Mouse (Mus musculus): ENCODE measurements around the gene Dio3. TPM values are rescaled to one million over a fixed set of nuclear protein-coding genes. Genes with fewer than 3 reads are reported as not detected.

The Dio3 gene
- total RNA-seq, 4 experiments from 2014 or later: 1.4 to 3.4 (median 2.2) TPM

DNA sequence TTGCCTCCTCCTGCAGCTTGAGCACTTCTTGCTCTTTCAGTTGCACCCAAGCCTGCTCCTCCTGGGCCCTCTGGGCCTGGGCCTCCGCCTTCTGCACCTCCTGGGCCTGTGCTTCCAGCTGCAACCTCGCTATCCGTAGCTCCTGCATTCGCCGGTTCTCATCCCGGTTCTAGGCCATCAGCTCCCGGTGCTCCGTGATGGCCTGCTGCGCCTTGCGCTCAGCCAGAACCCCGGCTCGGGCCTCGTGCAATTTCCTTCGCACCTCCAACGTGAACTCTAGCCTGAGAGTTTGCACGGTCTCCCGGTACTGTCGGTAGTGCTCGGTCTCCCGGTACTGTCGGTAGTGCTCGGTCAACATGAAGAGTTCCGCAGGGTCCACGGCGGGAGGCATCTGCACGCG lies 40.8 kb downstream of the Dio3 start:
- no peak for DNase-seq (ENCODE audit: low spot score in 2 of 2)

Small RNA genes within 50 kb of the gene (microRNA-seq; reads per million reads assigned to microRNA genes)
- 9.3 to 10.8 reads per million in 2 experiments for gene Mir1247

Other genes starting within 250 kb of the Dio3 start
- 100 to 1,000 TPM; 247 to 274 (median 263) TPM for gene Ppp2r5c, start 168.1 kb downstream of the Dio3 start, total RNA-seq (2022)

Measured in left cerebral cortex, adult 8-10 months (tissue).